Mouse (Mus musculus) cerebellum, adult 9-11 months (tissue): ENCODE measurements around the gene Bco1.

Source experiments
- DNase-seq: peaks from one replicate; pipeline ENCODE4 v3.0.0; 2022

Gene Bco1

GRCm38 (mm10) chr8:117156866-117157768 lies 61.5 kb downstream of the Bco1 start:
- no peak for DNase-seq

- peak; percentile 97 for DNase-seq
These were observed 62.1 kb downstream of the Bco1 start for GRCm38 (mm10) chr8:117157769-117158091.

GRCm38 (mm10) chr8:117158135-117158761 lies 62.6 kb downstream of the Bco1 start, which contains the start of gene Gan:
Gene Gan (plus strand): TSS chr8:117158135.
- DNase-seq: peak; percentile 62

- no peak for DNase-seq
These were observed 63.4 kb downstream of the Bco1 start for GRCm38 (mm10) chr8:117159031-117159430.

- no peak for DNase-seq
These were observed 69.3 kb downstream of the Bco1 start for GRCm38 (mm10) chr8:117164912-117165311.

GRCm38 (mm10) chr8:117165542-117165941 lies 69.9 kb downstream of the Bco1 start:
- DNase-seq: no peak

- DNase-seq: no peak
These were observed 70.9 kb downstream of the Bco1 start for GRCm38 (mm10) chr8:117166515-117166914.

GRCm38 (mm10) chr8:117167243-117167883 lies 71.7 kb downstream of the Bco1 start:
- DNase-seq: no peak

- no peak for DNase-seq
These were observed 72.7 kb downstream of the Bco1 start for GRCm38 (mm10) chr8:117168378-117168777.

GRCm38 (mm10) chr8:117171826-117172225 lies 76.2 kb downstream of the Bco1 start:
- no peak for DNase-seq

- DNase-seq: peak; percentile 49
These were observed 77.2 kb downstream of the Bco1 start for GRCm38 (mm10) chr8:117172904-117173303.

GRCm38 (mm10) chr8:117173690-117174089 lies 78.0 kb downstream of the Bco1 start:
- no peak for DNase-seq

- no peak for DNase-seq
These were observed 78.9 kb downstream of the Bco1 start for GRCm38 (mm10) chr8:117174536-117174935.

GRCm38 (mm10) chr8:117176308-117176707 lies 80.7 kb downstream of the Bco1 start:
- DNase-seq: no peak

- DNase-seq: no peak
These were observed 81.6 kb downstream of the Bco1 start for GRCm38 (mm10) chr8:117177236-117177635.

- no peak for DNase-seq
These were observed 82.4 kb downstream of the Bco1 start for GRCm38 (mm10) chr8:117178039-117178438.

- no peak for DNase-seq
These were observed 83.0 kb downstream of the Bco1 start for GRCm38 (mm10) chr8:117178676-117179075.

- no peak for DNase-seq
These were observed 87.1 kb downstream of the Bco1 start for GRCm38 (mm10) chr8:117182746-117183145.
